Mouse (Mus musculus): ENCODE results near the gene Cfap61. TPM values are rescaled to one million over a fixed set of nuclear protein-coding genes. Genes with fewer than 3 reads are reported as not detected.

Gene Cfap61
- total RNA-seq, 2 experiments from 2014 or later: not detected

Other genes with a start within 250 kb of the Cfap61 start
- gene Naa20, start 32.7 kb upstream of the Cfap61 start, total RNA-seq (2015; ENCODE audit: low replicate concordance): 8.3 and 9.6 TPM in 2 replicates
- 18.1 and 19.7 TPM in 2 replicates for gene Naa20, start 32.7 kb upstream of the Cfap61 start, total RNA-seq (2017; ENCODE audit: low replicate concordance)
- 15.1 and 24.5 TPM in 2 replicates for gene Crnkl1, start 230 bp downstream of the Cfap61 start, total RNA-seq (2015; ENCODE audit: low replicate concordance)
- 57.9 and 68.2 TPM in 2 replicates for gene Crnkl1, start 230 bp downstream of the Cfap61 start, total RNA-seq (2017; ENCODE audit: low replicate concordance)

All from erythroid progenitor cell, adult 5-6 weeks (primary cell).